Mouse (Mus musculus) adrenal gland (tissue): Measurements from ENCODE around the gene 9930021J03Rik.

Experiments used
- intact Hi-C: fragments of 180-260 bp; cut with DNase I; formaldehyde crosslinking; loops from one replicate; pipeline ENCODE4 v1.15.1; 2025

The 9930021J03Rik gene

GRCm38 (mm10) chr19:29701707-29702106 is 104.1 kb downstream of the 9930021J03Rik start:
- intact Hi-C loops = no loop called here

GRCm38 (mm10) chr19:29697245-29697874 is 108.4 kb downstream of the 9930021J03Rik start, which contains the start of gene Mlana:
Gene Mlana (plus strand): TSS chr19:29697824.
- intact Hi-C loops = no loop called here

- intact Hi-C loops = no loop called here
Measured at GRCm38 (mm10) chr19:29696840-29697239, 108.9 kb downstream of the 9930021J03Rik start.

- intact Hi-C loops = no loop called here
Measured at GRCm38 (mm10) chr19:29696309-29696708, 109.5 kb downstream of the 9930021J03Rik start.

GRCm38 (mm10) chr19:29695071-29695470 is 110.7 kb downstream of the 9930021J03Rik start:
- intact Hi-C loops = no loop called here

- intact Hi-C loops = loop anchor here (1.0 kb wide), 1 partner anchor 137 kb away; no protein-coding TSS in a partner anchor
Measured at GRCm38 (mm10) chr19:29683844-29684540, 121.8 kb downstream of the 9930021J03Rik start.

- intact Hi-C loops = no loop called here
Measured at GRCm38 (mm10) chr19:29680182-29681152, 125.3 kb downstream of the 9930021J03Rik start.

- intact Hi-C loops = no loop called here
Measured at GRCm38 (mm10) chr19:29678181-29678778, 127.5 kb downstream of the 9930021J03Rik start.

GRCm38 (mm10) chr19:29676479-29677193 is 129.2 kb downstream of the 9930021J03Rik start:
- intact Hi-C loops = no loop called here

- intact Hi-C loops = no loop called here
Measured at GRCm38 (mm10) chr19:29675562-29676078, 130.2 kb downstream of the 9930021J03Rik start.

- intact Hi-C loops = no loop called here
Measured at GRCm38 (mm10) chr19:29674946-29675345, 130.8 kb downstream of the 9930021J03Rik start.

GRCm38 (mm10) chr19:29672660-29673059 is 133.1 kb downstream of the 9930021J03Rik start:
- intact Hi-C loops = no loop called here

- intact Hi-C loops = no loop called here
Measured at GRCm38 (mm10) chr19:29671160-29671559, 134.6 kb downstream of the 9930021J03Rik start.

GRCm38 (mm10) chr19:29670247-29670646 is 135.5 kb downstream of the 9930021J03Rik start:
- intact Hi-C loops = no loop called here

GRCm38 (mm10) chr19:29668135-29668534 is 137.7 kb downstream of the 9930021J03Rik start:
- intact Hi-C loops = no loop called here

GRCm38 (mm10) chr19:29666965-29667594 is 138.7 kb downstream of the 9930021J03Rik start:
- intact Hi-C loops = no loop called here

- intact Hi-C loops = no loop called here
Measured at GRCm38 (mm10) chr19:29666164-29666563, 139.6 kb downstream of the 9930021J03Rik start.

GRCm38 (mm10) chr19:29664934-29665333 is 140.9 kb downstream of the 9930021J03Rik start:
- intact Hi-C loops = no loop called here
